Mouse (Mus musculus): ENCODE data around the gene Kcnf1.
"Not testable (repeated sequence)": the region's sequence is repeated elsewhere in the genome, so short reads cannot be mapped to it uniquely, and the experiment has no call there.

The Kcnf1 gene

GRCm38 (mm10) chr12:17159549-17159948 lies 17.1 kb downstream of the Kcnf1 start:
- no peak for DNase-seq (ENCODE audit: low read depth, low spot score)

- no peak for DNase-seq (ENCODE audit: low read depth, low spot score)
Measured at GRCm38 (mm10) chr12:17157558-17157957, 19.1 kb downstream of the Kcnf1 start.

- DNase-seq (ENCODE audit: low read depth, low spot score): no peak
Measured at GRCm38 (mm10) chr12:17155781-17156180, 20.9 kb downstream of the Kcnf1 start.

- no peak for DNase-seq (ENCODE audit: low read depth, low spot score)
Measured at GRCm38 (mm10) chr12:17152840-17153239, 23.8 kb downstream of the Kcnf1 start.

- no peak for DNase-seq (ENCODE audit: low read depth, low spot score)
Measured at GRCm38 (mm10) chr12:17148920-17149319, 27.8 kb downstream of the Kcnf1 start.

- no peak for DNase-seq (ENCODE audit: low read depth, low spot score)
Measured at GRCm38 (mm10) chr12:17141791-17142190, 34.9 kb downstream of the Kcnf1 start.

GRCm38 (mm10) chr12:17140436-17140835 lies 36.3 kb downstream of the Kcnf1 start:
- DNase-seq (ENCODE audit: low read depth, low spot score): no peak

- no peak for DNase-seq (ENCODE audit: low read depth, low spot score)
Measured at GRCm38 (mm10) chr12:17134546-17135096, 42.1 kb downstream of the Kcnf1 start.

- DNase-seq (ENCODE audit: low read depth, low spot score): no peak
Measured at GRCm38 (mm10) chr12:17132243-17132642, 44.4 kb downstream of the Kcnf1 start.

GRCm38 (mm10) chr12:17131563-17131962 lies 45.1 kb downstream of the Kcnf1 start:
- no peak for DNase-seq (ENCODE audit: low read depth, low spot score)

GRCm38 (mm10) chr12:17122881-17123280 lies 53.8 kb downstream of the Kcnf1 start:
- not testable (repeated sequence) for DNase-seq (ENCODE audit: low read depth, low spot score)

All from WW6 (cell line).